Mouse (Mus musculus): Measurements from ENCODE around the gene Pkhd1. TPM values are rescaled to one million over a fixed set of nuclear protein-coding genes. Genes with fewer than 3 reads are reported as not detected.

Gene Pkhd1
- polyA plus RNA-seq, 1 experiment, result not detected

GRCm38 (mm10) chr1:20117331-20117730, 500.5 kb downstream of the Pkhd1 start:
- H3K4me3 ChIP-seq (replicated peaks; ENCODE audit: control insufficient read depth, low read depth, low read length), result no peak overlapping the region
- TF ChIP-seq CTCF (IDR thresholded peaks at IDR 0.05; ENCODE audit: control insufficient read depth, insufficient read depth, low read length), result no peak
- TF ChIP-seq POLR2A (IDR thresholded peaks at IDR 0.05; ENCODE audit: borderline replicate concordance, control insufficient read depth, low read depth, low read length), result no peak
- 68% methylated on average over 1 of the region's 1 CpGs for WGBS
- H3K27ac ChIP-seq (ENCODE audit: control insufficient read depth, insufficient read depth, low read depth, low read length, poor library complexity), result no peak overlapping the region
- H3K4me1 ChIP-seq (ENCODE audit: control insufficient read depth, insufficient read depth, low read length), result no peaks in the 10 kb centered on the region

- Histone ChIP-seq H3K27ac (ENCODE audit: control insufficient read depth, insufficient read depth, low read depth, low read length, poor library complexity) (no peak overlapping the region), H3K4me1 (ENCODE audit: control insufficient read depth, insufficient read depth, low read length) (no peaks in the 10 kb centered on the region), H3K4me3 (replicated peaks; ENCODE audit: control insufficient read depth, low read depth, low read length) (no peak overlapping the region)
- TF ChIP-seq CTCF (IDR thresholded peaks at IDR 0.05; ENCODE audit: control insufficient read depth, insufficient read depth, low read length), result no peak
- TF ChIP-seq POLR2A (IDR thresholded peaks at IDR 0.05; ENCODE audit: borderline replicate concordance, control insufficient read depth, low read depth, low read length), result no peak
- 76% methylated on average over 3 of the region's 3 CpGs for WGBS
These were observed 548.1 kb downstream of the Pkhd1 start for GRCm38 (mm10) chr1:20069733-20070132.

- WGBS, result 80% methylated on average over 3 of the region's 3 CpGs
- Histone ChIP-seq H3K4me1 (ENCODE audit: control insufficient read depth, insufficient read depth, low read length) (no peaks in the 10 kb centered on the region), H3K27ac (ENCODE audit: control insufficient read depth, insufficient read depth, low read depth, low read length, poor library complexity) (no peak overlapping the region), H3K4me3 (replicated peaks; ENCODE audit: control insufficient read depth, low read depth, low read length) (no peak overlapping the region)
- TF ChIP-seq CTCF (IDR thresholded peaks at IDR 0.05; ENCODE audit: control insufficient read depth, insufficient read depth, low read length) (no peak), POLR2A (IDR thresholded peaks at IDR 0.05; ENCODE audit: borderline replicate concordance, control insufficient read depth, low read depth, low read length) (no peak)
These were observed 559.6 kb downstream of the Pkhd1 start for GRCm38 (mm10) chr1:20058245-20058644.

- Histone ChIP-seq H3K4me1 (ENCODE audit: control insufficient read depth, insufficient read depth, low read length) (no peaks in the 10 kb centered on the region), H3K4me3 (replicated peaks; ENCODE audit: control insufficient read depth, low read depth, low read length) (no peak overlapping the region), H3K27ac (ENCODE audit: control insufficient read depth, insufficient read depth, low read depth, low read length, poor library complexity) (no peak overlapping the region)
- WGBS, result 79% methylated on average over 3 of the region's 3 CpGs
- TF ChIP-seq POLR2A (IDR thresholded peaks at IDR 0.05; ENCODE audit: borderline replicate concordance, control insufficient read depth, low read depth, low read length) (no peak), CTCF (IDR thresholded peaks at IDR 0.05; ENCODE audit: control insufficient read depth, insufficient read depth, low read length) (no peak)
These were observed 578.5 kb downstream of the Pkhd1 start for GRCm38 (mm10) chr1:20039389-20039788.

GRCm38 (mm10) chr1:20035277-20035676, 582.6 kb downstream of the Pkhd1 start:
- TF ChIP-seq POLR2A (IDR thresholded peaks at IDR 0.05; ENCODE audit: borderline replicate concordance, control insufficient read depth, low read depth, low read length) (no peak), CTCF (IDR thresholded peaks at IDR 0.05; ENCODE audit: control insufficient read depth, insufficient read depth, low read length) (no peak)
- no peak overlapping the region for H3K27ac ChIP-seq (ENCODE audit: control insufficient read depth, insufficient read depth, low read depth, low read length, poor library complexity)
- H3K4me3 ChIP-seq (replicated peaks; ENCODE audit: control insufficient read depth, low read depth, low read length), result no peak overlapping the region
- no peaks in the 10 kb centered on the region for H3K4me1 ChIP-seq (ENCODE audit: control insufficient read depth, insufficient read depth, low read length)
- WGBS, result 75% methylated on average over 7 of the region's 7 CpGs

- 71% methylated on average over 8 of the region's 8 CpGs for WGBS
- Histone ChIP-seq H3K4me3 (replicated peaks; ENCODE audit: control insufficient read depth, low read depth, low read length) (no peak overlapping the region), H3K4me1 (ENCODE audit: control insufficient read depth, insufficient read depth, low read length) (no peaks in the 10 kb centered on the region), H3K27ac (ENCODE audit: control insufficient read depth, insufficient read depth, low read depth, low read length, poor library complexity) (no peak overlapping the region)
- no peak for TF ChIP-seq POLR2A (IDR thresholded peaks at IDR 0.05; ENCODE audit: borderline replicate concordance, control insufficient read depth, low read depth, low read length)
- TF ChIP-seq CTCF (IDR thresholded peaks at IDR 0.05; ENCODE audit: control insufficient read depth, insufficient read depth, low read length), result no peak
These were observed 599.5 kb downstream of the Pkhd1 start for GRCm38 (mm10) chr1:20018198-20018925.

GRCm38 (mm10) chr1:20017619-20018018, 600.2 kb downstream of the Pkhd1 start:
- Histone ChIP-seq H3K4me3 (replicated peaks; ENCODE audit: control insufficient read depth, low read depth, low read length) (no peak overlapping the region), H3K27ac (ENCODE audit: control insufficient read depth, insufficient read depth, low read depth, low read length, poor library complexity) (no peak overlapping the region), H3K4me1 (ENCODE audit: control insufficient read depth, insufficient read depth, low read length) (no peaks in the 10 kb centered on the region)
- 83% methylated on average over 4 of the region's 4 CpGs for WGBS
- TF ChIP-seq CTCF (IDR thresholded peaks at IDR 0.05; ENCODE audit: control insufficient read depth, insufficient read depth, low read length), result no peak
- TF ChIP-seq POLR2A (IDR thresholded peaks at IDR 0.05; ENCODE audit: borderline replicate concordance, control insufficient read depth, low read depth, low read length), result no peak

Other genes with a start within 250 kb of the Pkhd1 start
- gene Il17a, start 112.8 kb upstream of the Pkhd1 start, polyA plus RNA-seq (2011; ENCODE audit: insufficient read depth, insufficient read length, low replicate concordance, missing spikeins), result not detected in 2 replicates
- not detected in 2 replicates for gene Il17f, start 172.6 kb upstream of the Pkhd1 start, polyA plus RNA-seq (2011; ENCODE audit: insufficient read depth, insufficient read length, low replicate concordance, missing spikeins)
- gene Mcm3, start 202.2 kb upstream of the Pkhd1 start, polyA plus RNA-seq (2011; ENCODE audit: insufficient read depth, insufficient read length, low replicate concordance, missing spikeins), result 108 and 125 TPM in 2 replicates